In the genomic region with DNA sequence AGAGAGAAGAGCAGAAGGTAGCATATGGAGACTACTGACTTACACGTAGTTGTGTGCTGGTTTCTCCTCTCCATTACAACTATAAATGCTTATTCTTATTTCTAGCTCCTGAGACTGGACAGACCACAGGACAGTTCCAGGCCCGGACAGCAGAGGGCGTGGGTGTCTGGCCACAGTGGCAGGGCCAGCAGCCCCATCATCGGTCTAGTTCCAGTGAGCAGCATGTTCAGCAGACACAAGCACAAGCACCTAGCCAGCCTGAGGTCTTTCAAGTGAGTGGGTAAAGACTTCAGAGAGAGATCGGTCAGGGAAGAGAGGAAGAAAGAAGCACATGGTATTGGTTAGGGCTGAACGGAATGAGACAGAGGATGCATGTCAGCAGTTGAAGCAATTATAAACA, we compare ENCODE assay signal across 8 mouse cellular contexts. TPM values are rescaled to one million over a fixed set of nuclear protein-coding genes. Genes with fewer than 3 reads are reported as not detected.
DNase-seq lines count a peak whose midpoint lies in the region; ATAC-seq and TF ChIP-seq lines count a peak whose summit lies in the region.
"Had no signal": no experiment of that assay in that cellular context is flagged by ENCODE, and none has a peak within 500 bp of the region (broad histone marks: within the 10 kb centered on the region; RNA-seq: fewer than 3 reads in every experiment).

No protein-coding gene starts in this region.

- DNase-seq in neural tube, embryonic 10.5 days (ENCODE audit: extremely low spot score, low spot score): peak; percentile 55
- DNase-seq in adrenal gland, adult 18-20 months (ENCODE audit: low spot score in 2 of 2): peak; percentile 57 to 63
- peak; percentile 74 for DNase-seq in embryo, embryonic 10.5 days (ENCODE audit: low spot score)
- DNase-seq in heart, postnatal 0 days (ENCODE audit: low spot score): peak; percentile 19
- no peak for DNase-seq in liver, adult 2 months (ENCODE audit: extremely low read depth, low read depth, low spot score)
- DNase-seq in ovary, postnatal 36 days (ENCODE audit: low spot score): peak; percentile 47

- H3K4me1 ChIP-seq in neural tube, embryonic 15.5 days: no peaks in the 10 kb centered on the region
- peaks cover 11% of the 10 kb centered on the region for H3K4me1 ChIP-seq in heart, postnatal 0 days (ENCODE audit: control insufficient read depth, insufficient read depth)
- no peaks in the 10 kb centered on the region for H3K4me1 ChIP-seq in liver, adult 2 months (ENCODE audit: control insufficient read depth, insufficient read depth, low read length)
- H3K4me1 ChIP-seq: hindbrain, embryonic 15.5 days had no signal

- H3K79me2 ChIP-seq in liver, adult 2 months (ENCODE audit: control insufficient read depth, insufficient read depth, low read length): no peaks in the 10 kb centered on the region

- no peak for TF ChIP-seq POLR2A in liver, adult 2 months (IDR thresholded peaks at IDR 0.05; ENCODE audit: extremely low read depth, insufficient read depth, low read length)

- TF ChIP-seq CTCF in heart, postnatal 0 days (IDR thresholded peaks at IDR 0.05; ENCODE audit: low read depth): peak; percentile 61
- TF ChIP-seq CTCF in liver, adult 2 months (IDR thresholded peaks at IDR 0.05; ENCODE audit: low read depth, low read length): peak; percentile 80

- no peak overlapping the region for H3K27ac ChIP-seq in neural tube, embryonic 15.5 days (replicated peaks)
- H3K27ac ChIP-seq in heart, postnatal 0 days (ENCODE audit: low read depth): no peak overlapping the region
- no peak overlapping the region for H3K27ac ChIP-seq in liver, adult 2 months (replicated peaks; ENCODE audit: insufficient read depth, low read depth, low read length)
- H3K27ac ChIP-seq: hindbrain, embryonic 15.5 days had no signal

- WGBS in neural tube, embryonic 15.5 days: 68% methylated on average over 6 of the region's 6 CpGs
- 66% methylated on average over 6 of the region's 6 CpGs for WGBS in heart, postnatal 0 days
- 65% methylated on average over 6 of the region's 6 CpGs for WGBS in liver, adult 2 months

- peaks cover 61% of the 10 kb centered on the region for H3K36me3 ChIP-seq in neural tube, embryonic 15.5 days
- H3K36me3 ChIP-seq in heart, postnatal 0 days (replicated peaks; ENCODE audit: control insufficient read depth, insufficient read depth, low read length): peaks cover 73% of the 10 kb centered on the region
- peaks cover 67% of the 10 kb centered on the region for H3K36me3 ChIP-seq in liver, adult 2 months (ENCODE audit: control insufficient read depth, insufficient read depth, low read length)

- no peak overlapping the region for H3K9ac ChIP-seq in neural tube, embryonic 15.5 days (replicated peaks)
- H3K9ac ChIP-seq in heart, postnatal 0 days (replicated peaks; ENCODE audit: low read depth, low read length): no peak overlapping the region
- no peak overlapping the region for H3K9ac ChIP-seq in liver, adult 2 months (ENCODE audit: low read depth, low read length)
- H3K9ac ChIP-seq: hindbrain, embryonic 15.5 days had no signal

- ATAC-seq in neural tube, embryonic 15.5 days (ENCODE audit: low FRiP score): no peak
- ATAC-seq in heart, postnatal 0 days (ENCODE audit: insufficient read depth, low read depth): no peak

- H3K4me3 ChIP-seq in neural tube, embryonic 15.5 days (replicated peaks): no peak overlapping the region
- no peak overlapping the region for H3K4me3 ChIP-seq in heart, postnatal 0 days (ENCODE audit: low read depth, low read length)
- H3K4me3 ChIP-seq in liver, adult 2 months (ENCODE audit: insufficient read depth, low read depth, low read length): no peak overlapping the region
- H3K4me3 ChIP-seq: hindbrain, embryonic 15.5 days had no signal

- TF ChIP-seq EP300 in heart, postnatal 0 days (IDR thresholded peaks at IDR 0.05; ENCODE audit: low read depth): no peak

- H3K27me3 ChIP-seq in neural tube, embryonic 15.5 days (replicated peaks): no peaks in the 10 kb centered on the region
- H3K27me3 ChIP-seq in heart, postnatal 0 days (ENCODE audit: control insufficient read depth, insufficient read depth, low read length): no peaks in the 10 kb centered on the region
- H3K27me3 ChIP-seq in liver, adult 2 months (ENCODE audit: control insufficient read depth, insufficient read depth, low read length): no peaks in the 10 kb centered on the region
- H3K27me3 ChIP-seq: hindbrain, embryonic 15.5 days had no signal

- no peak overlapping the region for H3K4me2 ChIP-seq in neural tube, embryonic 15.5 days
- H3K4me2 ChIP-seq in heart, postnatal 0 days (ENCODE audit: low read depth, low read length): no peak overlapping the region
- H3K4me2 ChIP-seq: hindbrain, embryonic 15.5 days had no signal

- H3K9me3 ChIP-seq in neural tube, embryonic 15.5 days (replicated peaks): no peaks in the 10 kb centered on the region
- H3K9me3 ChIP-seq in heart, postnatal 0 days (replicated peaks; ENCODE audit: control insufficient read depth, low read length): no peaks in the 10 kb centered on the region
- H3K9me3 ChIP-seq: hindbrain, embryonic 15.5 days had no signal

RNA-seq across cellular contexts. Expression of gene Ctsk, which starts 4.7 kb away (rescaled TPM):
- 10.7 and 12.0 TPM in 2 replicates for polyA plus RNA-seq in neural tube, embryonic 15.5 days (2015; fragmentation: Nextera tagmentation; extraction: Ambion mirVana)
- 1 to 10 TPM; 5.0 to 5.9 TPM for total RNA-seq in adrenal gland, adult 18-20 months (2021)
- 5.4 and 11.6 TPM in 2 replicates for total RNA-seq in heart, postnatal 0 days (2014; rRNA removed; ENCODE audit: low replicate concordance)
- 18.9 and 19.7 TPM in 2 replicates for polyA plus RNA-seq in heart, postnatal 0 days (2015; fragmentation: Nextera tagmentation; extraction: Ambion mirVana)
- 0.81 and 1.3 TPM in 2 replicates for total RNA-seq in liver, adult 2 months (2014; rRNA removed)
- polyA plus RNA-seq in liver, adult 2 months (2012; rRNA removed): 0.09 and 0.60 TPM in 2 replicates

RNA-seq across cellular contexts. Expression of gene Ctss, which starts 32.2 kb away (rescaled TPM):
- 22.4 and 25.4 TPM in 2 replicates for polyA plus RNA-seq in neural tube, embryonic 15.5 days (2015; fragmentation: Nextera tagmentation; extraction: Ambion mirVana)
- total RNA-seq in adrenal gland, adult 18-20 months (2021): 100 to 1,000 TPM in 1 of 2 experiments, 10 to 100 TPM in 1; 71.3 to 153 TPM
- total RNA-seq in heart, postnatal 0 days (2014; rRNA removed; ENCODE audit: low replicate concordance): 6.4 and 9.9 TPM in 2 replicates
- 17.0 and 17.5 TPM in 2 replicates for polyA plus RNA-seq in heart, postnatal 0 days (2015; fragmentation: Nextera tagmentation; extraction: Ambion mirVana)
- total RNA-seq in liver, adult 2 months (2014; rRNA removed): 60.6 and 77.4 TPM in 2 replicates
- polyA plus RNA-seq in liver, adult 2 months (2012; rRNA removed): 9.1 and 13.5 TPM in 2 replicates
